Mouse (Mus musculus): ENCODE data around the gene Tacc2.
"Not testable (repeated sequence)": the region's sequence is repeated elsewhere in the genome, so short reads cannot be mapped to it uniquely, and the experiment has no call there.

Tacc2 gene

DNA sequence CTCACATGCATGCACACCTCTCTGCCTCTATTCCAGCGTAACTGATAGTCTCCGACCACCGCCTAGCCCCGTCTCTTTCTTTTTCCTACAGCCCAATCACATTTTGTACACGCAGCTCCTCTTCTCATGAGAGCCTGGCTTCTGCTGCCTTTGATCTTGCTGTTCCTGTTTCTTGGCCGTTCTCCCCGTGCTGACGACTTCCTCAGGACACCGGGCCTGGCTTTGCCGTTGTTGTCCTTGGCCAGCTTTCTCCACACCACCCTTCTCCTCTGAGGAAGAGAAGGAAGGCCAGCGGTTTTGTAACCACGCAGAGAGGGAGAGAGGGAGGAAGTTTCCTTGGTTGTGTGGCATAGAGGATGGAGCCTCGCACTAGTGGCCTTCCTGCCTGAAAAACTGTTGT lies 80.5 kb downstream of the Tacc2 start:
- no peak for DNase-seq

- DNase-seq = no peak
Measured at GRCm38 (mm10) chr7:130659129-130659528, 81.9 kb downstream of the Tacc2 start.

DNA sequence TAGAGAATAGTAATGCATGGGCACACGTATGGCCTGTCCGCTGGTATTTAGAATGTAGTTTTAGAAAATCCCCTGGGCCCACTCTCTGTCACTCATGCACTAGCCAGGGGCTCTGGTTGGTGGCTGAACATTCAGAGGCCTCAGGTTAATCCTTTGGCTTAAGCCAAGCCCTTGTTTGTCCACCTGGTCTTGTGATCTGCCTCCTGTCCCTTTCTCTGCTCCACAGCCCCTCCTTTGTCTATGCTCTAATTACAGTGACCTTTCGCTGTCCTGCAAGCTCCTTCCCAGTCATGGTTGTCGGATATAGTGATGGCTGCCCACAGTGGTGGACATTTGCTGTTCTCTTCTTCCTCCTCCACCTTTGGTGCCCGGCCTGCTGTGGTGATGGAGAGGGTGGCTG lies 85.0 kb downstream of the Tacc2 start:
- DNase-seq = no peak

GRCm38 (mm10) chr7:130662869-130663268 lies 85.6 kb downstream of the Tacc2 start:
- no peak for DNase-seq

GRCm38 (mm10) chr7:130664037-130664436 lies 86.8 kb downstream of the Tacc2 start:
- DNase-seq = no peak

GRCm38 (mm10) chr7:130664629-130665028 lies 87.4 kb downstream of the Tacc2 start:
- no peak for DNase-seq

GRCm38 (mm10) chr7:130665358-130665757 lies 88.1 kb downstream of the Tacc2 start:
- no peak for DNase-seq

GRCm38 (mm10) chr7:130668013-130668412 lies 90.8 kb downstream of the Tacc2 start:
- DNase-seq = not testable (repeated sequence)

DNA sequence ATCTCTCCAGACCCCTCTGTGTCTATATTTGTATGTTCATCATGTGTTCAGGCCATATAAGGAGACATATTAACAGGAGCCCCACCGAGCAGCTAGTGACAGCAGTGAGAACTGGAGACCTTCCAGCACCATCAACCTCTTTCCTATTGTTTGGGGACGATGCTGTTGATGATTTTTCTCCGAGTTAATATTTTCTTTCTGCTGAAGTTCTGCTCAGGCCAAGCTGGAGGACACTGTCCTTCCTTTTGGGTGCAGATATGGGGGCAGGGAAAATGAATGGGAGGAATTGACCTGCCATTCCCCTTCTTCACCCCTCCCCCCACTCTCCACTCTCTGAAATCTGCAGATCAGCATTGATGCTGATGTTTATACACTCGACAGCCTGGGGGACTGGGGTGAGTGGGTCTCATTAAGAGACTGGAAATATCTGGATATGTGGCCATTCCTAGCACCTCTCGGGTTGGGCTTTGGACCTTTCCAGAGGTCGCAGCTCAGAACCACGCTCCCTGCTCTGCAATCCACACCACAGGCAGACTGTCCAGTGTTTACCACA lies 91.6 kb downstream of the Tacc2 start:
- DNase-seq = no peak

- DNase-seq = peak; percentile 31
Measured at GRCm38 (mm10) chr7:130669370-130669881, 92.2 kb downstream of the Tacc2 start.

DNA sequence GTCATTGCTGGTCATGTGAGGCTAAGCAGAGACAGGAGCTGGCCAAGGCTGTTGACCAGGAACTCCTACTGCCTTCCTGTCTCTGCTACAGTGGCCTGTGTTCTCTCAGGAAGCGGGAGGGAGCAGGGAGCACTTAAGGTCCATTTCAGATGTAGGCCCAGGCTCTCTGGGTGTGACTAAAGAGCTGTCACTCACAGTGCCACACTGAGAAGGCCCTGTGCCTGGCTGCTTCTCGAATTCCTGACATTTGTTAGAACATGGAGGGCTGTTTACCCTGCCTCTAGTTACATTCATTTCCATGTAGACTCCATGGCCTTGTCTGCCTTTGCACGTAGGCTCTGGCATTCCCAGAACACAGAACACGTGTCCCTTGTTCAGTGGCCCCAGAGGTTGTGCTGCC lies 93.1 kb downstream of the Tacc2 start:
- no peak for DNase-seq

DNA sequence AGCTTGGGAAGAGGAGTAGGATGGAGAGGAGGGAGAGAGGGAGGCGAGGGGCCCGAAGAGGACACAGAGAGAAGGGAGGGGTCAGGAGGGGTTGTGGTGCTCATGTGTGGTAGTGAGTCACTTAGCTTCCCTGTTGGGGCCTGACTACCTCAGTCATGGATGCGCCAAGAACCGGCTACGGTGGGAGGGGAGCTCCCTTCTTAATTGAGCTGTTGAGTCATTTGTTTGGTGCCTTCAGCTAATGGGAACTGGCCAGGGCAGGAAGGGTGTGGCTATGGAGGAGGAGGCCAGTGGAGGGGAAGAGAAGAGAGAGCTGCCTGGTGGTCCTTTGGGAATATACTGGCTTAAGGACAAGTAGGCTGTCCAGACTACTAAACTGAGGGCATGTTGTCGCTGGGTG lies 94.1 kb downstream of the Tacc2 start:
- DNase-seq = no peak

- no peak for DNase-seq
Measured at GRCm38 (mm10) chr7:130673169-130674033, 96.2 kb downstream of the Tacc2 start.

GRCm38 (mm10) chr7:130674526-130674925 lies 97.3 kb downstream of the Tacc2 start:
- no peak for DNase-seq

GRCm38 (mm10) chr7:130676885-130677540 lies 99.8 kb downstream of the Tacc2 start:
- no peak for DNase-seq

GRCm38 (mm10) chr7:130677541-130678274 lies 100.5 kb downstream of the Tacc2 start:
- DNase-seq = no peak

- DNase-seq = no peak
Measured at GRCm38 (mm10) chr7:130678414-130678813, 101.2 kb downstream of the Tacc2 start.

DNA sequence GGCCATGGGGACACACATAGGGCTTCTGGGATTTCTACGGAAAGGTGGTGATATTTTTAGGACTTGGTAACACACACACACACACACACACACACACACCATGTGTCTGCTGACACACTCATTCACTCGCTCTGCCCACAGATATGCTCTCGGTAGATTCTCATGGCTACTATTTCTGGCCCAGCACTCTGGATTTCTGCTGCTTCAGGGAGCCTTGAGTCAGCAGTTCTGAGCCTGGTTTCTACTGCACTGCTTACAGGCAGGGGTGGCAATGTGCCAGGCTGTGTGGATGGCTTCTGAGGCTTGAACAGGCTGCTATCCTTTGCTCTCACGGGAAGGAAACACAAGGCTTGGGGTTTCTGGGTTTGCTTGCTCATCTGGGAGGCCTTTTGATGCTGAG lies 104.6 kb downstream of the Tacc2 start:
- peak; percentile 85 for DNase-seq

DNA sequence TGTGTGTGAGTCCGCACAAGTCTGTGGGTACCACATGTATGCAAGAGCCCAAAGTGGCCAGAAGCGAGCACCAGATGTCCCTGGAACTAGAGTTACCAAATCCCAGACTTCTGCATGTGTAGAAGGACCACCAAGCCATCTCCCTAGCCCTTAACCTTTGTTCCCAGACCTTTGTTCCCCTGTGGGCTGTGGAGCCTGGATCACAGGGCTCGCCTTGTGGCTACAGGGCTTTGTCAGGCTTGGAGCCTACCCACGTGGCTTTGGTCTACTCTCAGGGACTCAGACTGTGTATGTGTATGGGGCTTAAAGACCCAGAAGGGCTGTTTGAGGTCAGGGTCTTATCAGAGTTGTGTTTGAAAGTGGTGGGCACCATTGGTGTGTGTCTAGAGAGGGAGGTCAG lies 111.4 kb downstream of the Tacc2 start:
- DNase-seq = no peak

GRCm38 (mm10) chr7:130690869-130691268 lies 113.6 kb downstream of the Tacc2 start:
- no peak for DNase-seq

DNA sequence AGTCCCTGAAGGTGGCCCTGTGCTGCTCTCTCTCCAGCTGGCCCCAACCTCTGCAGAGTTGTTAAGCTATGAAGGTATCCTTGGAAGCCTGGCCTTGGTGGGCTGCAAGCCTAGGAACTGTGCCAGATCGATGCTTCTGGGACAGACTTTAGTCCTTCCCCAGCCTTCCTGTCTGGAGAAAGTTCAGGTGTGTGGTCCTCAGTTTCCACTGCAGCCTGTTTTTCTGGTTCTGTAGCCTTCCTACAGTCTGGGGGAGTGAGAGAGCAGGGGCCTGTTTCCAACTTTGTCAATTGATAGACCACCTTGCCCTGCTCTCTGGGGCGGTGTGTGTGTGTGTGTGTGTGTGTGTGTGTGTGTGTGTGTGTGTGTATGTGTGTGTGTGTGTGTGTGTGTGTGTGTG lies 114.7 kb downstream of the Tacc2 start:
- DNase-seq = no peak

GRCm38 (mm10) chr7:130692392-130692942 lies 115.2 kb downstream of the Tacc2 start:
- peak; percentile 81 for DNase-seq

Data from right cerebral cortex, postnatal 14 days (tissue).